Mouse (Mus musculus) lung, adult 2 months (tissue): Measurements from ENCODE around the gene Serhl. TPM values are rescaled to one million over a fixed set of nuclear protein-coding genes. Genes with fewer than 3 reads are reported as not detected.
A peak's percentile ranks its signal among the peaks of the same experiment; 100 is the strongest.
"Not testable (repeated sequence)": the region's sequence is repeated elsewhere in the genome, so short reads cannot be mapped to it uniquely, and the experiment has no call there.

Experiments
- DNase-seq: peaks from one replicate; pipeline ENCODE4 v3.0.0; 2022
- H3K4me1 ChIP-seq: fragments of 200-500 bp; 2 replicates; pipeline ENCODE4 v1.6.1; 2011; ENCODE audit warnings: low read length; ENCODE audit not compliant: control insufficient read depth, insufficient read depth
- H3K4me3 ChIP-seq: fragments of 200-500 bp; replicated peaks from 2 replicates; pipeline ENCODE3; 2011; ENCODE audit warnings: low read depth, mild to moderate bottlenecking, control low read depth, low read length; ENCODE audit errors: extremely low read depth
- CTCF ChIP-seq: fragments of 200-500 bp; IDR thresholded peaks from 2 replicates; pipeline ENCODE4 v1.5.1; 2011; ENCODE audit warnings: mild to moderate bottlenecking, low read length, control low read depth; ENCODE audit not compliant: insufficient read depth
- POLR2A ChIP-seq: fragments of 200-500 bp; IDR thresholded peaks from 2 replicates; pipeline ENCODE4 v1.6.1; 2011; ENCODE audit warnings: low read depth, mild to moderate bottlenecking, control low read depth, low read length, borderline replicate concordance; ENCODE audit errors: extremely low read depth
- WGBS: fragments of 180-500 bp; shearing (Covaris S2); methylation state at CpG from one replicate; pipeline ENCODE4 v1.1.7; 2018; 5-methylcytosine and 5-hydroxymethylcytosine counted together
- polyA plus RNA-seq: library from polyadenylated mRNA; depleted of rRNA; stranded (reverse); fragments of >200 nt; gene quantifications from 2 replicates; pipeline ENCODE4 v1.2.3, GENCODE M21; 2012

Serhl gene
- polyA plus RNA-seq, 1 experiment: 38.6 TPM

- TF ChIP-seq CTCF (no peak), POLR2A (no peak)
- H3K4me1 ChIP-seq: no peaks in the 10 kb centered on the region
Observed at GRCm38 (mm10) chr15:83057533-83057932, 31.8 kb upstream of the Serhl start.

DNA sequence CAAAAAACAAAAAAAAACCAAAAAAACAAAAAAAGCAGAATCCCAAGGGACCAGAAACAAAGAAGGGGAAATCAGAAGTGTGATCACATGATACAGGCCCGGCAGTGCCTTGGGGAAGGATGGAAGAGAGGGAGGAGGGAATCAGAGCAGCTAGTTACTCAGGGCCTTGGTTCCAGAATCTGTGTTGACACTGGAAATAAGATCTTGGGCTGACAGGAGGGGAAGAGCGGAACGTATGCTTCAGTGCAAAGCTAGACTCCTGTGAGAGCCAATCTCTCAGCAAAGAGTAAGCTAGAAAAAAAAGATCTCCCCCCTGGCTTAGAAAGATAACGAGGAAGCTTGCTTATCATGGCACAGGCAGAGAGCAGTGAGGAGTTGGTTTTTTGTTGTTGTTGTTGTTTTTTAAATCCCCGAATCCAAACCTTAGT is 30.1 kb upstream of the Serhl start:
- WGBS: 53% methylated on average over 5 of the region's 5 CpGs
- no peak for DNase-seq
- Histone ChIP-seq H3K4me1 (no peaks in the 10 kb centered on the region), H3K4me3 (no peak overlapping the region)
- TF ChIP-seq CTCF (no peak), POLR2A (no peak)

More at GRCm38 (mm10) chr15:83057533-83057932, 31.8 kb upstream of the Serhl start:
- WGBS: 74% methylated on average over 8 of the region's 8 CpGs
- no peak for DNase-seq
- no peak overlapping the region for H3K4me3 ChIP-seq

DNA sequence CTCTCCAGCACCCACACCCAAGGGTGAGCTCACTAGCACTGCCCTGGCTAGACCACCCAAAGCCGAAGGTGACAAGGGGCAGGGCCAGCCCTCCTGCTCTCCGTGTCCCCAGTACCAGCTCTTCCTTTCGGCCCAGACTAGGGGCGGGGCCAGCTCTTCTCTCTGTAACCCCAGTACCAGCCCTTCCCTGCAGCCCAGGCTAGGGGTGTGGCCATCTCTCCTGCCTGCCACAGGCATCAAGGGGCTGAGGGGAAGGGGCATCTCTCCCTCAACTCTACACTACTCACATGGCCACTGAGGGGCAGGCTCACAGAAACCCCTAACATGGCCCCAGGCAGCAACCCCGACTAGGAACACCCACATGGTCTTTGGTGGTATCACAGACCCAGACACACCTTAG is 27.6 kb upstream of the Serhl start:
- WGBS: 17% methylated on average over 5 of the region's 5 CpGs
- Histone ChIP-seq H3K4me1 (no peaks in the 10 kb centered on the region), H3K4me3 (no peak overlapping the region)
- no peak for DNase-seq
- TF ChIP-seq POLR2A (no peak), CTCF (no peak)

DNA sequence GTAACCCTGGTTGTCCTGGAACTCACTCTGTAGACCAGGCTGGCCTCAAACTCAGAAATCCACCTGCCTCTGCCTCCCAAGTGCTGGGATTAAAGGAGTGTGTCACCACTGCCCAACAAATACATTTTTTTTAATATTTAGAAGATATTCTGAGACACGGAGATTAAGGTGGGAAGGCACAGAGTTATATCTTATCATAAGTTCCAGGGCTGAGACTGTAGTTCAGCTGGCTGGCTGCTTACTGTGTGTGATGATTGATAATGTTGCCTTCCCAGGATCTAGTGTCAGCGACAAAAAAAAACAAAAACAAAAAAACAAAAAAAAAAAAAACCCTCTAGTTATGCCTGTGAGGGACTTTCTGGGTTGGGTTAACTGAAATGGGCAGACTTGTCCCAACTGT is 26.7 kb upstream of the Serhl start:
- DNase-seq, H3K4me1 ChIP-seq, H3K4me3 ChIP-seq: not testable (repeated sequence)
- WGBS: 88% methylated on average over 2 of the region's 2 CpGs

DNA sequence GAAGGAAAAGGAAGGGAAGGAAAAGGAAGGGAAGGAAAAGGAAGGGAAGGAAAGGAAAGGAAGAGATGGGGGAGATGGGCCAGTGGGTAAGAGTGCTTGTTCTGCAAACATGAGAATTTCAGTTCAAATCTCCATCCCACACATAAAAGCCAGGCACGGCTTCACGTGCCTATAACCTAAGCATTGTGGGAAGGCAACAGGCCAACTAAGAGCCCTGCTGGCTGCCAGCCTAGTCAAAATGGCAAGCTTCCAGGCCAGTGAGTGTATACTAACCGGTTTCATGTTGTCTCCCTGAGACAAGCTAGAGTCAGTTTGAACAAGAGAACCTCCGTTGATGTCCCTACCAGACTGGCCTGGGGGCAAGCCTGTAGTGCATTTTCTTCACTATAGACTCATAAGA is 23.8 kb upstream of the Serhl start:
- Histone ChIP-seq H3K4me3 (no peak overlapping the region), H3K4me1 (no peaks in the 10 kb centered on the region)
- 23% methylated on average over 4 of the region's 4 CpGs for WGBS
- DNase-seq: peak; percentile 59
- TF ChIP-seq POLR2A: no peak
- TF ChIP-seq CTCF: no peak

- DNase-seq: no peak
- no peak overlapping the region for H3K4me3 ChIP-seq
- TF ChIP-seq CTCF (no peak), POLR2A (no peak)
- 98% methylated on average over 5 of the region's 5 CpGs for WGBS
- no peaks in the 10 kb centered on the region for H3K4me1 ChIP-seq
Observed at GRCm38 (mm10) chr15:83068270-83068669, 21.0 kb upstream of the Serhl start.

- TF ChIP-seq POLR2A: no peak
- no peak for TF ChIP-seq CTCF
- DNase-seq: peak; percentile 26
- no peak overlapping the region for H3K4me3 ChIP-seq
- peaks cover 3% of the 10 kb centered on the region for H3K4me1 ChIP-seq
- WGBS: 31% methylated on average over 3 of the region's 3 CpGs
Observed at GRCm38 (mm10) chr15:83070942-83071341, 18.4 kb upstream of the Serhl start.

DNA sequence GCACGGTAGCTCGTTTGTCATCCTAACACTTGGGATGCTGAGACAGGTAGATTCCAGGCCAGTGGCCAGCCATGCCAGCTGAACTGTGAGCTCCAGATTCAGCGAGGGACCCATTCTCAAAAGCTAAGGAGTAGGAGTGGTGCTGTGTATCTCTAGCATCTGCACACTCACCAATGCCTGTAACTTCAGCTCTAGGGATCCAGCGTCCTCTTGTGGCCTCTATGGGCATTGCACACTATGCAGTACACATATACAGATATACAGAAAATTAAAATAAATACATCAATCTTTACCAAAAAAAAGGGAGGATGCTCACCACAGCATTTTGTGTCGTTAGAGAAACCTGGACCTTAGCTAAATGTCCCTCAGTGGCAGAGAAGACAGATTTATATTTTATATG is 17.6 kb upstream of the Serhl start:
- no peak for DNase-seq
- peaks cover 6% of the 10 kb centered on the region for H3K4me1 ChIP-seq
- 86% methylated on average over 5 of the region's 5 CpGs for WGBS
- no peak for TF ChIP-seq CTCF
- TF ChIP-seq POLR2A: no peak
- H3K4me3 ChIP-seq: no peak overlapping the region

DNA sequence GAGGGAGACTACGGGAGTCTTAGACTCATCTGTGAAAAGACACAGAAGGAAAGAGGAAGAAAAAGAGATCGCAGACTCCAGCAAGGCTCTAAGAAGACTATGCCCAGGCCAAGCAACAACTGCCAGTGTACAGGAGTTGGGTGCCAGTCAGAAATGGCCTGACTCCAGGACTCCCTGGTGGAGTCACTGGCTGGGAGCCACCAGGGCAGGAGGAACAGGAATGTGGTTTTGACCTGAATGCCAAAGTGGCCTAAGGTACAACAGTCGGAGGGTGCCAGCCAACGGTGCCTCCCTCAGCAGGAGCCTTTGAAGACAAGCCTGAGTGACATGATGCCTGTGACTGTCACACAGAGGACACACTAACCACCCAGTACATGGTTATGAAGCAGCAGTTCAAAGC is 15.1 kb upstream of the Serhl start:
- H3K4me3 ChIP-seq: no peak overlapping the region
- DNase-seq: peak; percentile 37
- H3K4me1 ChIP-seq: peaks cover 6% of the 10 kb centered on the region
- TF ChIP-seq POLR2A: no peak
- TF ChIP-seq CTCF: no peak
- 65% methylated on average over 4 of the region's 4 CpGs for WGBS

DNA sequence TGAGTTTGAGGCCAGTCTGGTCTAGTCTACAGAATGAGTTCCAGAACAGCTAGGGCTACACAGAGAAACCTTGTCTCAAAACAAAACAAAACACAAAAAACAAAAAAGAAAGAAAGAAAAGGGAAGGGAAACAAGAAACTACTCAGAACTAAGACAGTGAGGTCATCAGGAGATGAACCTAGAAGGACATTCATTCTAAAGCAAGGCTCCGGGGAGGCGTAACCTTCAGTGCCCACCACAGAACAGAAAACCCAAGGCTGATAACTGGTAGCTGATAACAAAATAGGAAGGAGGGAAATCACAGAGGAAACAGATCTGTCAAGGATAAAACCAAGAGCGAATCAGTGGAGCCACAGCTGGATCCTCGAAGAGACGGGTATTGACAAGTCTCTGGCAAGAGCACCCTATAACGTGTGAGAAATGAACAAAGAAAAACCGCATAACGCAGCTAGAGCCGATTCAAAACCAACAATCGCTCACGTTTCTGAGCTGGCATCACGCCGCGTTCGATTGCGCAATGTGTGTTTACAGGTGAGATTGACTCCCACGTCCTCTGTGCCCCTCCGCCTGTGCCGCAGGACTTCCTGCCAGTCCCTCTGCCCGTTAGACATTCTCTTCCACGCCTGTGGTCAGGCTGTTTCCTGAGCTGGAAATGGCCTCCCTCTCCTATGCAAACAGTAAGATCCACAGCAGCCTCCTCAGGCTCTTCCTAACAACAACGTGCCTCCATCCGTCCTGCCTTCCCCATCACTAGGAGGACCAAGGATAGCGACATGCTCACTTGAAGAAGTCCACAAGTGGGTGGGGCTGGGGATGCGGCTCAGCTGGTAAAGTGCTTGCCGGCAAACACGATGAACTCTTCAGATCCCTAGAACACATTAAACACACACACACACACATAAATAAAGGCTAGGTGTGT is 13.4 kb upstream of the Serhl start:
- Histone ChIP-seq H3K4me3 (no peak overlapping the region), H3K4me1 (peaks cover 6% of the 10 kb centered on the region)
- no peak for TF ChIP-seq CTCF
- TF ChIP-seq POLR2A: no peak
- DNase-seq: peak; percentile 36
- WGBS: 17% methylated on average over 27 of the region's 27 CpGs
